Mouse (Mus musculus) midbrain, postnatal 0 days (tissue): ENCODE data around the gene Trpm8. TPM values are rescaled to one million over a fixed set of nuclear protein-coding genes. Genes with fewer than 3 reads are reported as not detected.

Source experiments
- ATAC-seq: fragments of 200-750 bp; cut with Nextera tagmentation; 2 replicates; pipeline ENCODE4 v1.8.0; 2017; ENCODE audit warnings: moderate number of reproducible peaks, mild to moderate bottlenecking, moderate TSS enrichment, moderate library complexity; ENCODE audit not compliant: low FRiP score
- DNase-seq: peaks from one replicate; pipeline ENCODE4 v3.0.0-alpha.2; 2015; ENCODE audit warnings: low spot score
- H3K27ac ChIP-seq: fragments of 300-500 bp; sonication (generic); 2 replicates; pipeline ENCODE4 v1.5.1; 2014; ENCODE audit warnings: low read depth, mild to moderate bottlenecking, low read length, mixed read lengths
- H3K27me3 ChIP-seq: fragments of 300-500 bp; sonication (generic); 2 replicates; pipeline ENCODE4 v1.6.1; 2014; ENCODE audit warnings: low read length, control low read depth, mixed read lengths; ENCODE audit not compliant: insufficient read depth
- H3K36me3 ChIP-seq: fragments of 300-500 bp; sonication (generic); 2 replicates; pipeline ENCODE4 v1.6.1; 2014; ENCODE audit warnings: low read length, control low read depth, mixed read lengths; ENCODE audit not compliant: insufficient read depth
- H3K4me1 ChIP-seq: fragments of 300-500 bp; sonication (generic); 2 replicates; pipeline ENCODE4 v1.6.1; 2014; ENCODE audit warnings: mild to moderate bottlenecking, control low read depth, antibody characterized with exemption, low read length, mixed read lengths; ENCODE audit not compliant: insufficient read depth
- H3K4me2 ChIP-seq: fragments of 300-500 bp; sonication (generic); 2 replicates; pipeline ENCODE4 v1.6.1; 2014; ENCODE audit warnings: low read depth, mild to moderate bottlenecking, low read length, mixed read lengths; ENCODE audit not compliant: poor library complexity, severe bottlenecking
- H3K4me3 ChIP-seq: fragments of 300-500 bp; sonication (generic); 2 replicates; pipeline ENCODE4 v1.5.1; 2014; ENCODE audit warnings: low read depth, mild to moderate bottlenecking, low read length, moderate library complexity
- H3K9ac ChIP-seq: fragments of 300-500 bp; sonication (generic); replicated peaks from 2 replicates; pipeline ENCODE4 v1.6.1; 2014; ENCODE audit warnings: mild to moderate bottlenecking, low read length, moderate library complexity, mixed read lengths; ENCODE audit not compliant: poor library complexity, severe bottlenecking
- H3K9me3 ChIP-seq: fragments of 300-500 bp; sonication (generic); 2 replicates; pipeline ENCODE4 v1.6.1; 2016; ENCODE audit warnings: low read length, control low read depth
- CTCF ChIP-seq: IDR thresholded peaks from 2 replicates; pipeline ENCODE4 v1.5.1; 2016; ENCODE audit warnings: antibody characterized with exemption, mild to moderate bottlenecking
- WGBS: fragments of 180-500 bp; shearing (Covaris S2); extraction: QIAGEN DNeasy Blood & Tissue Kit; methylation state at CpG from one replicate; pipeline ENCODE4 v1.1.7; 2014; 5-methylcytosine and 5-hydroxymethylcytosine counted together
- polyA plus RNA-seq: library from polyadenylated mRNA; unstranded; fragments of >200 nt; fragmentation: Nextera tagmentation; extraction: Ambion mirVana; gene quantifications from 2 replicates; pipeline ENCODE4 v1.2.1, GENCODE M21; 2015
- total RNA-seq: library from RNA; depleted of rRNA; stranded (reverse); fragments of >200 nt; gene quantifications from 2 replicates; pipeline ENCODE4 v1.2.3, GENCODE M21; 2014

Trpm8 gene
- total and polyA plus RNA-seq, 2 experiments from 2014 or later: 0.21 to 1.2 TPM

DNA sequence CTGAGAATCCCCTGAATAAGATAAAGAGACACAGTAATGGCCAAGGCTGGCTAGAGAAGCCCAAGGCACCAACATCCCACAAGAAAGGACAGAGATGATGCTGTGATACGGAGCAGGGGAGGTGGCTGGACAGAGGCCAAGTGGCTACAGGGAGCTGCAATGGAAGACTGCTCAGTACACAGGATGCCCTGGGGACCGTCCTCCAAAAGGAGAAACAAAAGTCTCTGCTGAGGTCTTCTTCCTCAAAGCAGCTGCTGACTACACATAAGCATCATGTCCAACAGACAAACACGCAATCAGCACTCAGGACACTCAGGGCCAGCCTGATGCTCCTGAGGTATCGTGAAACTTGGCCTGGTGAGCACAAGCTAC, 12.6 kb upstream of the Trpm8 start:
- TF ChIP-seq CTCF: no peak
- Histone ChIP-seq H3K4me2 (no peak overlapping the region), H3K27ac (no peak overlapping the region), H3K4me3 (no peak overlapping the region), H3K9me3 (peaks cover 4% of the 10 kb centered on the region; the same call in 1 of the 2 replicates), H3K9ac (no peak overlapping the region), H3K4me1 (no peaks in the 10 kb centered on the region), H3K36me3 (peaks cover 100% of the 10 kb centered on the region), H3K27me3 (no peaks in the 10 kb centered on the region)
- ATAC-seq (no peak), DNase-seq (no peak)
- WGBS: 74% methylated on average over 4 of the region's 4 CpGs

- H3K36me3 ChIP-seq: peaks cover 90% of the 10 kb centered on the region
- 90% methylated on average over 13 of the region's 13 CpGs for WGBS
- TF ChIP-seq CTCF: no peak
- ATAC-seq (no peak), DNase-seq (no peak)
- no peaks in the 10 kb centered on the region for H3K9me3 ChIP-seq
- H3K4me3 ChIP-seq: no peak overlapping the region
- no peaks in the 10 kb centered on the region for H3K27me3 ChIP-seq
- H3K27ac ChIP-seq: no peak overlapping the region
- no peak overlapping the region for H3K4me2 ChIP-seq
- no peaks in the 10 kb centered on the region for H3K4me1 ChIP-seq
- H3K9ac ChIP-seq: no peak overlapping the region
Observed at GRCm38 (mm10) chr1:88266123-88266522, 11.3 kb upstream of the Trpm8 start.

- Histone ChIP-seq H3K4me2 (no peak overlapping the region), H3K27me3 (no peaks in the 10 kb centered on the region), H3K4me3 (no peak overlapping the region), H3K27ac (no peak overlapping the region), H3K36me3 (peaks cover 76% of the 10 kb centered on the region), H3K9me3 (no peaks in the 10 kb centered on the region), H3K9ac (no peak overlapping the region), H3K4me1 (no peaks in the 10 kb centered on the region)
- no peak for TF ChIP-seq CTCF
- ATAC-seq: no peak
- no peak for DNase-seq
- WGBS: 95% methylated on average over 6 of the region's 6 CpGs
Observed at GRCm38 (mm10) chr1:88267489-88267888, 10.0 kb upstream of the Trpm8 start.

DNA sequence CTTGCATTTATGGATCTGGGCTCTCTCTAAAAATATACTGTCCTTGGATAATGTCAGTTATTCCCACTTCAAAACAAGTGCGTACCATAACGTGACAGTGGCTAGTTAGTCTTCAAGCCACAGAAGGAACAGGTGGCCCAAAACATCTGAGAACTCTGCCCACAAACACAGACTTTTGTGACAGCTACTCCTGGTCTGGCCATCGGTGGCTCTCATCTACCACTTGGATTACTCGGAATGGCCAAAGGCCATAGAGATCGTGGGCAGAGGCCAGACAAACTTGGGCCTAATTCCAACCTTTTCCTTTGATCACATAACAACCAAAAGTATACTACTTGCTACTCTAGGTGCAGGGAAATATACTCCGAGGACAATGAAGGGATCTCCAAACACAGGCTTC, 9.4 kb upstream of the Trpm8 start:
- Histone ChIP-seq H3K36me3 (peaks cover 73% of the 10 kb centered on the region), H3K4me1 (no peaks in the 10 kb centered on the region), H3K4me2 (no peak overlapping the region), H3K9ac (no peak overlapping the region), H3K27me3 (no peaks in the 10 kb centered on the region), H3K27ac (no peak overlapping the region), H3K4me3 (no peak overlapping the region), H3K9me3 (no peaks in the 10 kb centered on the region)
- no peak for DNase-seq
- no peak for TF ChIP-seq CTCF
- 87% methylated on average over 6 of the region's 6 CpGs for WGBS
- ATAC-seq: no peak

- no peak overlapping the region for H3K4me3 ChIP-seq
- no peak for TF ChIP-seq CTCF
- no peak overlapping the region for H3K9ac ChIP-seq
- no peak for DNase-seq
- 0 out of 2 replicates have a peak, but pooled peaks cover 2% of the 10 kb centered on the region for H3K9me3 ChIP-seq
- ATAC-seq: no peak
- H3K4me1 ChIP-seq: no peaks in the 10 kb centered on the region
- H3K4me2 ChIP-seq: no peak overlapping the region
- H3K27me3 ChIP-seq: no peaks in the 10 kb centered on the region
- peaks cover 70% of the 10 kb centered on the region for H3K36me3 ChIP-seq
- no peak overlapping the region for H3K27ac ChIP-seq
- WGBS: 89% methylated on average over 12 of the region's 12 CpGs
Observed at GRCm38 (mm10) chr1:88269539-88270309, 7.7 kb upstream of the Trpm8 start.

DNA sequence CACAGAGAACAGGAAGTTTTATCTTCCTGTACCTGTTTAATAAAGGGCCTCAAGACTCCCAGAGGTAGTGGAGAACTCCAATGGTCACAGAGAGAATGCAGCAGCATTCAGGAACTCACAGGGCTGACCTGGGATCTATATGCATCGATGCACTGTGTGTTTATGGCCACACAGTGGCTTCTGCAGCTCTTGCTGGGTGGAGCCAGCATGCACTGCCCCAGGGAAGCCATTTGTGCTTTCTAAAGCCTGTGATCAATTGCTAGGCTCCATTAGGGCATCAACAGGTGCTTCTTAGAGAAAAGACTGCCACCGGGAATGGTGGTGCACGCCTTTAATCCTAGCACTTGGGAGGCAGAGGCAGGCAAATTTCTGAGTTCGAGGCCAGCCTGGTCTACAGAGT, 4.6 kb upstream of the Trpm8 start:
- ATAC-seq: no peak
- no peak overlapping the region for H3K4me2 ChIP-seq
- H3K27me3 ChIP-seq: no peaks in the 10 kb centered on the region
- H3K27ac ChIP-seq: no peak overlapping the region
- no peak overlapping the region for H3K9ac ChIP-seq
- 64% methylated on average over 4 of the region's 4 CpGs for WGBS
- H3K4me3 ChIP-seq: no peak overlapping the region
- no peak for TF ChIP-seq CTCF
- peaks cover 38% of the 10 kb centered on the region for H3K36me3 ChIP-seq
- peaks cover 11% of the 10 kb centered on the region for H3K4me1 ChIP-seq
- H3K9me3 ChIP-seq: 0 out of 2 replicates have a peak, but pooled peaks cover 2% of the 10 kb centered on the region
- no peak for DNase-seq
